ENCODE assay signal across 17 mouse cellular contexts in the genomic region with DNA sequence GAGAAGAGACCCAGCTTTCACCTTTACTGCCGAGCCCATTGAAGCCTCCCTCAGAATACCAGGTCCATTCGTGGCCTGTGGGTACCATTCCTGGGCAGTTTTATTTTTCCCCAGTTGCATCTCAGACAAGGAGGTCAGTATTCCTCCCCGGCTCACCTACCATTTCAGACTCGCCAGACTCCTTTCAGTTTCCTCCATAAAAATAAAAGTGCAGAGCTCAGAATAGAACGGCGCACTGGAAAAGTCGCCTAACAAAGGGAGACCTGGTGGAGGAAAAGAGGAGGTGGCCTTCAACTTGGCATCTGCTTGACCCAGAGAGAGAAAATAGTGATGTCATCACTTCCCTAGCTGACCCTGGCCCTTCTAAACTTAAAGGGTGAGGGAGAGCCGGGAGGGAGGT.
DNase-seq lines count a peak whose midpoint lies in the region; ATAC-seq lines count a peak whose summit lies in the region.
"Had no signal": no experiment of that assay in that cellular context is flagged by ENCODE, and none has a peak within 500 bp of the region (broad histone marks: within the 10 kb centered on the region; RNA-seq: fewer than 3 reads in every experiment).

No protein-coding gene starts in this region.

- 62% methylated on average over 8 of the region's 8 CpGs for WGBS in limb, embryonic 11.5 days
- WGBS in limb, embryonic 10.5 days = 80% methylated on average over 8 of the region's 8 CpGs
- WGBS in embryonic facial prominence, embryonic 10.5 days = 83% methylated on average over 8 of the region's 8 CpGs
- 44% methylated on average over 8 of the region's 8 CpGs for WGBS in limb, embryonic 12.5 days
- 76% methylated on average over 8 of the region's 8 CpGs for WGBS in stomach, embryonic 16.5 days

- no peak overlapping the region for H3K4me2 ChIP-seq in limb, embryonic 11.5 days (ENCODE audit: low read depth, severe bottlenecking)
- peak overlapping the region; percentile 10; the same call in 1 of the 2 replicates for H3K4me2 ChIP-seq in limb, embryonic 12.5 days
- no peak overlapping the region for H3K4me2 ChIP-seq in stomach, embryonic 16.5 days (ENCODE audit: low read depth, low read length)
- H3K4me2 ChIP-seq: forebrain, embryonic 13.5 days; heart, embryonic 12.5 days; hindbrain, embryonic 15.5 days had no signal

- H3K4me1 ChIP-seq in limb, embryonic 11.5 days (ENCODE audit: control insufficient read depth, insufficient read depth, low read length) = 0 out of 2 replicates have a peak, but pooled peaks cover 3% of the 10 kb centered on the region
- no peaks in the 10 kb centered on the region for H3K4me1 ChIP-seq in limb, embryonic 10.5 days
- H3K4me1 ChIP-seq in embryonic facial prominence, embryonic 10.5 days = no peaks in the 10 kb centered on the region
- peaks cover 13% of the 10 kb centered on the region; the same call in 1 of the 2 replicates for H3K4me1 ChIP-seq in limb, embryonic 12.5 days (replicated peaks)
- no peaks in the 10 kb centered on the region; the same call in 1 of the 2 replicates for H3K4me1 ChIP-seq in stomach, embryonic 16.5 days (ENCODE audit: control insufficient read depth, insufficient read depth, low read length)
- H3K4me1 ChIP-seq: hindbrain, embryonic 15.5 days had no signal

- no peaks in the 10 kb centered on the region for H3K9me3 ChIP-seq in limb, embryonic 11.5 days (ENCODE audit: control insufficient read depth, low read length)
- H3K9me3 ChIP-seq in limb, embryonic 10.5 days (replicated peaks) = no peaks in the 10 kb centered on the region
- H3K9me3 ChIP-seq in embryonic facial prominence, embryonic 10.5 days = no peaks in the 10 kb centered on the region
- H3K9me3 ChIP-seq in limb, embryonic 12.5 days = no peaks in the 10 kb centered on the region
- no peaks in the 10 kb centered on the region for H3K9me3 ChIP-seq in stomach, embryonic 16.5 days (replicated peaks; ENCODE audit: control insufficient read depth, low read length)
- H3K9me3 ChIP-seq: forebrain, embryonic 13.5 days; heart, embryonic 12.5 days; hindbrain, embryonic 15.5 days had no signal

- no peaks in the 10 kb centered on the region for H3K36me3 ChIP-seq in limb, embryonic 11.5 days (ENCODE audit: control insufficient read depth, insufficient read depth, low read length)
- H3K36me3 ChIP-seq in limb, embryonic 10.5 days = no peaks in the 10 kb centered on the region
- no peaks in the 10 kb centered on the region for H3K36me3 ChIP-seq in embryonic facial prominence, embryonic 10.5 days (replicated peaks)
- H3K36me3 ChIP-seq in limb, embryonic 12.5 days = no peaks in the 10 kb centered on the region
- no peaks in the 10 kb centered on the region for H3K36me3 ChIP-seq in stomach, embryonic 16.5 days (ENCODE audit: control insufficient read depth, insufficient read depth, low read length)
- H3K36me3 ChIP-seq: heart, embryonic 12.5 days; hindbrain, embryonic 15.5 days had no signal

- H3K4me3 ChIP-seq in limb, embryonic 11.5 days (ENCODE audit: low read depth, low read length) = no peak overlapping the region
- no peak overlapping the region for H3K4me3 ChIP-seq in limb, embryonic 10.5 days
- H3K4me3 ChIP-seq in embryonic facial prominence, embryonic 10.5 days = no peak overlapping the region
- H3K4me3 ChIP-seq in limb, embryonic 12.5 days (replicated peaks) = no peak overlapping the region
- no peak overlapping the region for H3K4me3 ChIP-seq in stomach, embryonic 16.5 days (replicated peaks; ENCODE audit: low read length)
- H3K4me3 ChIP-seq: forebrain, embryonic 13.5 days; heart, embryonic 12.5 days; hindbrain, embryonic 15.5 days had no signal

- H3K9ac ChIP-seq in limb, embryonic 11.5 days (ENCODE audit: low read length) = no peak overlapping the region
- no peak overlapping the region for H3K9ac ChIP-seq in limb, embryonic 12.5 days (replicated peaks)
- H3K9ac ChIP-seq in stomach, embryonic 16.5 days (ENCODE audit: low read length) = no peak overlapping the region
- H3K9ac ChIP-seq: forebrain, embryonic 13.5 days; forebrain, postnatal 0 days; heart, embryonic 12.5 days; hindbrain, embryonic 15.5 days had no signal

- H3K27me3 ChIP-seq in limb, embryonic 11.5 days (ENCODE audit: control insufficient read depth, insufficient read depth, low read length) = no peaks in the 10 kb centered on the region
- no peaks in the 10 kb centered on the region for H3K27me3 ChIP-seq in limb, embryonic 10.5 days (ENCODE audit: low read depth, poor library complexity, severe bottlenecking)
- H3K27me3 ChIP-seq in embryonic facial prominence, embryonic 10.5 days (replicated peaks; ENCODE audit: low read depth, poor library complexity, severe bottlenecking) = no peaks in the 10 kb centered on the region
- H3K27me3 ChIP-seq in limb, embryonic 12.5 days = no peaks in the 10 kb centered on the region
- no peaks in the 10 kb centered on the region for H3K27me3 ChIP-seq in stomach, embryonic 16.5 days (ENCODE audit: control insufficient read depth, insufficient read depth, low read length)
- H3K27me3 ChIP-seq: forebrain, embryonic 13.5 days; heart, embryonic 12.5 days; hindbrain, embryonic 15.5 days had no signal

- peak; percentile 62; the same call in 1 of the 2 replicates for ATAC-seq in limb, embryonic 11.5 days (ENCODE audit: insufficient number of reproducible peaks, low FRiP score, low TSS enrichment, low read depth)
- ATAC-seq in limb, embryonic 12.5 days (ENCODE audit: insufficient number of reproducible peaks, insufficient read depth, low FRiP score, low TSS enrichment, low read depth) = peak; percentile 56
- peak; percentile 25; the same call in 1 of the 2 replicates for ATAC-seq in stomach, embryonic 16.5 days (ENCODE audit: insufficient read depth, low FRiP score)
- ATAC-seq: forebrain, embryonic 13.5 days; forebrain, postnatal 0 days had no signal

- H3K27ac ChIP-seq in limb, embryonic 11.5 days (replicated peaks; ENCODE audit: low read depth, low read length) = no peak overlapping the region
- H3K27ac ChIP-seq in limb, embryonic 10.5 days = no peak overlapping the region
- no peak overlapping the region for H3K27ac ChIP-seq in embryonic facial prominence, embryonic 10.5 days (replicated peaks)
- peak overlapping the region; percentile 77 for H3K27ac ChIP-seq in limb, embryonic 12.5 days
- H3K27ac ChIP-seq in stomach, embryonic 16.5 days (ENCODE audit: low read length) = no peak overlapping the region
- H3K27ac ChIP-seq: forebrain, embryonic 13.5 days; hindbrain, embryonic 15.5 days had no signal

- no peak for DNase-seq in limb, embryonic 11.5 days (ENCODE audit: low spot score)
- DNase-seq in limb, embryonic 10.5 days (ENCODE audit: low spot score) = no peak
- peak; percentile 4 for DNase-seq in embryonic facial prominence, embryonic 10.5 days (ENCODE audit: low spot score)
- no peak for DNase-seq in kidney, adult 18-20 months
- DNase-seq in adrenal gland, postnatal 10 days = no peak
- DNase-seq in layer of hippocampus, adult 11-12 months (ENCODE audit: low spot score) = no peak
- DNase-seq: adrenal gland, adult 8-10 months; cerebellum, adult 11-12 months; cerebellum, adult 9-10 months; cerebellum, postnatal 25 days; forebrain, postnatal 0 days; gastrocnemius, postnatal 14 days had no signal
